Mouse (Mus musculus): ENCODE data around the gene Tmem184b. TPM values are rescaled to one million over a fixed set of nuclear protein-coding genes. Genes with fewer than 3 reads are reported as not detected.

The Tmem184b gene
- total RNA-seq, 4 experiments from 2014 or later: 52.5 to 66.5 (median 57.2) TPM

- peak; percentile 77 for DNase-seq (ENCODE audit: low spot score in 2 of 2)
These were observed 56.1 kb downstream of the Tmem184b start for GRCm38 (mm10) chr15:79347165-79347844.

GRCm38 (mm10) chr15:79346051-79346793, 57.1 kb downstream of the Tmem184b start, which contains the start of gene Maff:
TSS of gene Maff (plus strand) at chr15:79346621.
- no peak for DNase-seq (ENCODE audit: low spot score in 2 of 2)

GRCm38 (mm10) chr15:79344627-79345026, 58.7 kb downstream of the Tmem184b start:
- DNase-seq (ENCODE audit: low spot score in 2 of 2): no peak

- DNase-seq (ENCODE audit: low spot score in 2 of 2): no peak
These were observed 60.6 kb downstream of the Tmem184b start for GRCm38 (mm10) chr15:79342641-79343337.

GRCm38 (mm10) chr15:79338978-79339377, 64.4 kb downstream of the Tmem184b start:
- no peak for DNase-seq (ENCODE audit: low spot score in 2 of 2)

GRCm38 (mm10) chr15:79335061-79335655, 68.2 kb downstream of the Tmem184b start:
- no peak for DNase-seq (ENCODE audit: low spot score in 2 of 2)

GRCm38 (mm10) chr15:79333409-79333808, 70.0 kb downstream of the Tmem184b start:
- DNase-seq (ENCODE audit: low spot score in 2 of 2): no peak

- DNase-seq (ENCODE audit: low spot score in 2 of 2): no peak
These were observed 72.8 kb downstream of the Tmem184b start for GRCm38 (mm10) chr15:79330521-79330920.

GRCm38 (mm10) chr15:79329979-79330363, 73.4 kb downstream of the Tmem184b start:
- no peak for DNase-seq (ENCODE audit: low spot score in 2 of 2)

- DNase-seq (ENCODE audit: low spot score in 2 of 2): no peak
These were observed 73.9 kb downstream of the Tmem184b start for GRCm38 (mm10) chr15:79329346-79329978.

GRCm38 (mm10) chr15:79328939-79329275, 74.5 kb downstream of the Tmem184b start:
- DNase-seq (ENCODE audit: low spot score in 2 of 2): no peak

- peak; percentile 98 for DNase-seq (ENCODE audit: low spot score in 2 of 2)
These were observed 75.1 kb downstream of the Tmem184b start, which contains the start of gene Pla2g6 for GRCm38 (mm10) chr15:79328058-79328938. TSS of gene Pla2g6 (minus strand) at chr15:79328390.

GRCm38 (mm10) chr15:79326971-79327961, 76.1 kb downstream of the Tmem184b start:
- peak in 1 of 2 experiments; percentile 21 for DNase-seq (ENCODE audit: low spot score in 2 of 2)

GRCm38 (mm10) chr15:79326264-79326663, 77.1 kb downstream of the Tmem184b start:
- DNase-seq (ENCODE audit: low spot score in 2 of 2): no peak

GRCm38 (mm10) chr15:79325742-79326141, 77.6 kb downstream of the Tmem184b start:
- DNase-seq (ENCODE audit: low spot score in 2 of 2): no peak

GRCm38 (mm10) chr15:79324373-79324772, 79.0 kb downstream of the Tmem184b start:
- DNase-seq (ENCODE audit: low spot score in 2 of 2): no peak

GRCm38 (mm10) chr15:79323791-79324155, 79.6 kb downstream of the Tmem184b start:
- no peak for DNase-seq (ENCODE audit: low spot score in 2 of 2)

- DNase-seq (ENCODE audit: low spot score in 2 of 2): no peak
These were observed 80.2 kb downstream of the Tmem184b start for GRCm38 (mm10) chr15:79322991-79323790.
